Mouse (Mus musculus): Measurements from ENCODE around the gene Zmynd15.

DNA sequence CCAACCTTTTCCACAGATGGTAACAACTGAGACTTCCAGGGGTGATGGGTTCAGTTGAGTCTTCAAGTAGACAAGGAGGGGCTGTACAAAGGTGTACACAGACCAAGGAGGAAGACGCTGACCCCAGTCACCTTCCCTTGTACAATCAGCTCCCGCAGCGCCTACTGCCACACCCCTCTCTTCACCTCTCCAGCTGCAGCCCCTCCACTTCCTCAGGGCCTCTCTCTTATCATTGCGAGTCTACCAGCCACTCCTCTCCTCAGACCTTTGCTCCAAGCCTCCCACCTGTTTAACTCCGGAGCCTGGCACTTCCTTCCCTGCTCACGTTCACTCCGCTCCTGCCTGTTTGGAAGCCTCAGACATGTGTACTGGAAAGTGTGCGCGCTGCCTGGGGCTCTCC lies 45.7 kb downstream of the Zmynd15 start, which contains the start of gene Tm4sf5:
- TF ChIP-seq CTCF (IDR thresholded peaks at IDR 0.05; ENCODE audit: borderline replicate concordance, control insufficient read depth, extremely low read depth, insufficient read depth, low read length, poor library complexity) = no peak
- TF ChIP-seq POLR2A (IDR thresholded peaks at IDR 0.05; ENCODE audit: control insufficient read depth, extremely low read depth, insufficient read depth, low read length, poor library complexity) = no peak
